Comparison of ENCODE assay signal across 9 mouse cellular contexts in genomic region chr19:34673476-34673875, GRCm38 (mm10). TPM values are rescaled to one million over a fixed set of nuclear protein-coding genes. Genes with fewer than 3 reads are reported as not detected.
DNase-seq lines count a peak whose midpoint lies in the region; ATAC-seq lines count a peak whose summit lies in the region.
"Had no signal": no experiment of that assay in that cellular context is flagged by ENCODE, and none has a peak within 500 bp of the region (broad histone marks: within the 10 kb centered on the region; RNA-seq: fewer than 3 reads in every experiment).

No protein-coding gene starts in this region.

- peak; percentile 5 to 28 for DNase-seq in adrenal gland, postnatal 36 days
- no peak for DNase-seq in adrenal gland, postnatal 4 days (ENCODE audit: low spot score in 2 of 2)
- DNase-seq in spleen, postnatal 36 days (ENCODE audit: low spot score in 2 of 2), result peak; percentile 8 to 37
- no peak for DNase-seq in spleen, adult 18-20 months
- peak; percentile 20 for DNase-seq in heart, postnatal 4 days
- DNase-seq in right cerebral cortex, adult 2 months (ENCODE audit: low spot score in 2 of 2), result no peak
- no peak for DNase-seq in layer of hippocampus, postnatal 36 days

- no peak for ATAC-seq in frontal cortex, adult (ENCODE audit: low TSS enrichment)
- ATAC-seq: inflammation-experienced regulatory T-cells, adult 6 months had no signal

RNA-seq across cellular contexts. Expression of gene Ifit1, which starts 32.8 kb away (rescaled TPM):
- 1 to 10 TPM; 4.6 to 6.2 TPM for total RNA-seq in adrenal gland, postnatal 36 days (2021)
- total RNA-seq in adrenal gland, postnatal 4 days (2021), result 1 to 10 TPM; 1.2 to 1.7 TPM
- under 1 TPM; 0.17 to 0.25 TPM for total RNA-seq in heart, postnatal 4 days (2021)
- total RNA-seq in layer of hippocampus, postnatal 36 days (2021), result under 1 TPM; 0.38 to 0.80 TPM

RNA-seq across cellular contexts. Expression of gene Ifit1bl2, which starts 32.9 kb away (rescaled TPM):
- under 1 TPM; 0.26 to 0.43 TPM for total RNA-seq in adrenal gland, postnatal 36 days (2021)
- total RNA-seq in adrenal gland, postnatal 4 days (2021), result under 1 TPM in 1 of 2 experiments, not detected in 1; 0.20 TPM
- total RNA-seq in heart, postnatal 4 days (2021), result under 1 TPM; 0.43 to 0.81 TPM
- under 1 TPM; 0.40 to 0.46 TPM for total RNA-seq in layer of hippocampus, postnatal 36 days (2021)

Comparison
In these comparisons a context has a peak if more than half of its experiments do, and no peak if none do; other contexts are left out.
1. DNase-seq: peak in adrenal gland, postnatal 36 days (2 of 2), spleen, postnatal 36 days (2 of 2) and heart, postnatal 4 days (single experiment); none in adrenal gland, postnatal 4 days (0 of 2), spleen, adult 18-20 months (0 of 2), right cerebral cortex, adult 2 months (0 of 2) and layer of hippocampus, postnatal 36 days (0 of 2).